Mouse (Mus musculus): Measurements from ENCODE around the gene Pbx4.

DNA sequence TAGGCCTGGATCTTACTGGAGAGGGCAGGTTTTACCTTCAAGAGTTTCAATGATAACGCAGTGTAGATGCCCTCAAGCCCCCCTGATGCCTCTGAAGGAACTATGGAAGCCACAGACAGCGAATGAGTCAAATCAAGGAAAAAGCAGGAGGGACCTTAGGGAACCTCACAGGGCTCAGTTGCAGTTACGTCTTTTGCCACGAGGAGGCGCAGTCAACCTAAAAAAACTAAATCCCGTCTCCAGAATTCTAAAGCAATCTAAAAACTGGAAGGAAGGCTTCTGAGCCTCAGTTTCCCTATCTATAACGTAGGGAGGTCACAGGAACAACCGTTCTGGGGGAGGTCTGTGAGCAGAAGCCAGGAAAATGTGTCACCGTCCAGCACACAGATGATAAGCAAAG lies 41.9 kb downstream of the Pbx4 start:
- TF ChIP-seq POLR2A (IDR thresholded peaks at IDR 0.05; ENCODE audit: borderline replicate concordance, insufficient read depth, low read length) (no peak), CTCF (IDR thresholded peaks at IDR 0.05; ENCODE audit: borderline replicate concordance, insufficient read depth, low read depth, low read length) (peak; percentile 79)

Measured in cerebellum, adult 2 months (tissue).